Mouse (Mus musculus): ENCODE measurements at regions not wholly inside any gene's neighbourhood (a gene's known extent, or its start where the extent isn't known, plus 50 kb on each side); places are given as distances from the start of the nearest gene placed in this dataset.

- DNase-seq (ENCODE audit: low read depth, low spot score) = no peak
Observed at GRCm38 (mm10) chr5:62339958-62340597, 425.9 kb downstream of the Arap2 start.

- DNase-seq (ENCODE audit: low read depth, low spot score) = no peak
Observed at GRCm38 (mm10) chr5:62320682-62321081, 445.3 kb downstream of the Arap2 start.

- DNase-seq (ENCODE audit: low read depth, low spot score) = no peak
Observed at GRCm38 (mm10) chr5:62305561-62305960, 460.4 kb downstream of the Arap2 start.

GRCm38 (mm10) chr5:62296858-62297257, 469.1 kb downstream of the Arap2 start:
- DNase-seq (ENCODE audit: low read depth, low spot score) = peak; percentile 14
